Mouse (Mus musculus) CD4-positive, CD25-positive, alpha-beta regulatory T cell, adult 4 months (primary cell): ENCODE measurements around the gene Fbxl19. TPM values are rescaled to one million over a fixed set of nuclear protein-coding genes. Genes with fewer than 3 reads are reported as not detected.
"Not testable (repeated sequence)": the region's sequence is repeated elsewhere in the genome, so short reads cannot be mapped to it uniquely, and the experiment has no call there.

Source experiments
- ATAC-seq: one replicate; pipeline ENCODE4 v1.8.0; 2017
- polyA plus RNA-seq, 2 experiments: library from polyadenylated mRNA; unstranded; fragments of 100-300 nt; shearing (Covaris generic); gene quantifications; one replicate each; pipeline ENCODE4 v1.2.1; 2017

Gene Fbxl19
- polyA plus RNA-seq, 2 experiments from 2014 or later = 0.12 to 0.62 TPM

- peak; percentile 73 for ATAC-seq
These were observed 24.8 kb downstream of the Fbxl19 start for GRCm38 (mm10) chr7:127768997-127769593.

DNA sequence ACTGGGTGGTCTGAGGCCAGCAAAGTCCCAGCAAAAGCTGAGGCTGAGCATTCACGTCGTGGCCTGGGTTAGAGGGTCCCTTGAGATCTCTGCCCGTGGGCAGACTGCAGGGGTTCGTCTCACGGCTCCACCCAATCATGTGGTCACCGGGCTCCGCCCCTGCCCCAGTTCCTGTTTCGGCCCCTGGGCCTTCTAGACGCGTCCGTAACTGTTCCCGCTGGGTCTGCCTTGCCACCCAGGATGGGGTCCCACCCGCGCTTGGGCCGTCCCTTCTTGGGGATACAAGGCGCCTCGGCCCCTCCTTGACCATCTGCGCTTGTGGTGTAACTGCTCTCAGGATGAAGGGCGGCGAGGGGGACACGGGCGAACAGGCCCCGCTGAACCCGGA lies 25.3 kb downstream of the Fbxl19 start, which contains the start of gene Orai3:
Gene Orai3 (plus strand): TSS at position 165 of the 388 bp plus-strand sequence.
- peak; percentile 44 for ATAC-seq

DNA sequence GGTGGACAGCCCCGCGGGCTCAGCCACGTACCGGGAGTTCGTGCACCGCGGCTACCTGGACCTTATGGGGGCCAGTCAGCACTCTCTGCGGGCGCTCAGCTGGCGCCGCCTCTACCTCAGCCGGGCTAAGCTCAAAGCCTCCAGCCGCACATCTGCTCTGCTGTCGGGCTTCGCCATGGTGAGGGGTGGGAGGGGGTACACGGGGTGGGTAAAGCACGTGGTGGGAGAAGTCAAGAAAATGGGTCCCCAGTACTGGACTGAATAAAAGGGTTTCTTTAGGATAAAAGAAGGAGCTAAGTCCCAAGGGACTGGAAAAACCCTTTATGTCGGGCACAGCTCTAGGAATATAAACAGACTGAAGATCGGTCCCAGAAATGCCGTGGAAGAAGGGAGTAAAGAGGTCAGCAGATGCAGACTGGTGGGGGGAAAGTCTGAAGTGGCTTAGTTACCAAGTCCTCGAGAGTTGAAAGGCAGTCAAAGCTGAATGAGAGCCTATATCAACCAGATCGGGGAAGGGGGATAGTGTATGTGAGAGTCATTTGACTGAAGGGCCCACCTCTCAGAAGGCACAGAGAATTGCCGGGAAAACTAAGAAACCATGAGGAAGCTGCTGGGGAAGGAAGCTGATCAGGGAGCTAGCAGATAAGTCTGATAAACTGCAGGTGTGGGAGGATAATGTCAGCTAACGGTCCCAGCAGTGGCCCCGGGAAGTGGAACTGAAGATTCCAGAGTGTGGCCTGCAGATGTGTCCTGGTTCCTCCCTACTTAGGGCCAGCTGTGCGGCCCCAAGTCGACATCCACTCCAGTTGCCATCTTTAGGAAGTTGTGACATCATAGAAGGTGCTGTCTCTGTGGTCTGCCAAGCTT lies 25.9 kb downstream of the Fbxl19 start:
- ATAC-seq = peak; percentile 16

GRCm38 (mm10) chr7:127771262-127771661 lies 26.9 kb downstream of the Fbxl19 start:
- ATAC-seq = no peak

- ATAC-seq = no peak
These were observed 27.7 kb downstream of the Fbxl19 start for GRCm38 (mm10) chr7:127772080-127772479.

DNA sequence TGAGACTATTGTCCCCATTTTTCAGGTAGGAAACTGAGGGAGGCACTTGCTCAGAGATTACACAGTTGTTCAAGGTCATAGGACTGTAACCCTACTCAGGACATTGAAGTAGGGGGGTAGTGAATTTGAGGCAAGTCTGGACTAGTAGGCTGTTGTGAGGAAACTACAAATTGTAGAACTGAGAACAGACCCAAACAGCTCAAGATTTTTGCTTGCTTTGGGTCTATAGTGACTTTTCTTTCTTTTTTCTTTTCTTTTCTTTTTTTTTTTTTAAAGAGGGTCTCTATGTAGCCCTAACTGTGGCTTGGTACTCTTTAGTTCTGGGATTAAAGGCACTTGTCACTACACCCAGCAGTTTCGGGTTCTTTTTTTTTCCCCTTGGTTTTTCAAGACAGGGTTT lies 28.2 kb downstream of the Fbxl19 start:
- no peak for ATAC-seq

GRCm38 (mm10) chr7:127773664-127774384 lies 29.5 kb downstream of the Fbxl19 start:
- no peak for ATAC-seq

DNA sequence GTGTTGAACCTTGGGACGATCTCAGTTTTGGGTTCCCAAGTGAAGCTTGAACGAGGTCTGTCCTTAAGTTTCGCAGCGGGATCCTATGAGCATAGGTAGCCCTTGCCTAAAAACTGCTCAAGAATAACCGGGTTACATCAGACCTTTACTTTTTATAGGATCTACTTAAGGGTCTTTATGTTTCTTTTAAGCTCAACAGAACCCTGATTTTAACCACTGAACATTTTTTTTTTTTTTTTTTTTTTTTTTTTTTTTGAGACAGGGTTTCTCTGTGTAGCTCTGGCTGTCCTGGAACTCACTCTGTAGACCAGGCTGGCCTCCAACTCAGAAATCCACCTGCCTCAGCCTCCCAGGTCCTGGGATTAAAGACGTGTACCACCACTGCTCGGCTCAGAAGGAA lies 31.5 kb downstream of the Fbxl19 start:
- not testable (repeated sequence) for ATAC-seq

DNA sequence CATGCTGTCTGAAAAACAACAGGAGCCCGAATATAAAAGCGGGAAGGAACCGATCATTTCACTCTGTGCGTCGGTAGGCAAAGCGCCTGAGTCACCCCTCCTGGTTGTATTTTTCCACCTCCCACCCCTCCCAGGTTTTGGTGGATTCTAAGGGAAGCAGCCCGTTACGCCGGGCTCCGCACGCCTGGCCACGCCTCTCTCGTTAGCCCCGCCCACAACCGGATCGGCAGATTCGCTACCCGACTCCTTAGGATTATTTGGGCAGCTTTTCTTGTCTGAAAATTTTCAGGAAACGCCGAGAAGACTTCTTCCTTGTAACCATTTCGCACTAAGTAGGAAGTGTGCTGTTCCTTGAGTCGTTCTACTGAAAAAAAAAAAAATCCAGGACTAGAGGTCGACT lies 32.1 kb downstream of the Fbxl19 start, which contains the start of gene Setd1a:
Gene Setd1a (plus strand): TSS at position 245 of the 400 bp plus-strand sequence.
- peak; percentile 55 for ATAC-seq

DNA sequence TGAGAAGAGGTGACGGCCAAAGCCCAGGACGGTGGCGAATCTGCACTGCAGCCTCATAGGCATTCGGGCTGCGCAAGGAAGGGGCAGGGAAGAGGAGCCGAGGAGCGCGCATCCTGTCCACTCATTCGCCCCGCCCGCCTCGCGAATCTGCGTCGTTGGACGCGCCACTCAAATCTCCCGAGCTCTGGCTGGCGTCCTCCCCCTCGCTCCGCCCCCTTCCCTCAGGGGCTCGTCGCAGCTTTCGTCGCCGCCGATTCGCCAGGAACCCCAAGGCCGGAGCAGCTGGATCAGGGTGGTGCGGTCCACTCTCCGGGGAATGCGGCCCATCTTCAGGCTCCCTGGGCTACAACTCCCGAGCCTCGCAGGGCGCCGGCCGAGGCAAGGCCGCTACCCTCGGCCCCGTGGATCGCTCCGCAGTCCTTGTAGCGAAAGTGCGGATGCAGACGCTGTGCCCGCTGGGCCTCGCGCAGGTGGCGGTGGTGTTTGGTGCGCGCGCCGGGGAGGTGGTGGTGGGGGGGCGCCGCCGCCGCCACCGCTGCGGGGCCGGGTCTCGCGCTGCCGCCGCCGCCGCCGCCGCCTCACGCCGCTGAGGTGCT lies 32.6 kb downstream of the Fbxl19 start:
- peak; percentile 94 for ATAC-seq

DNA sequence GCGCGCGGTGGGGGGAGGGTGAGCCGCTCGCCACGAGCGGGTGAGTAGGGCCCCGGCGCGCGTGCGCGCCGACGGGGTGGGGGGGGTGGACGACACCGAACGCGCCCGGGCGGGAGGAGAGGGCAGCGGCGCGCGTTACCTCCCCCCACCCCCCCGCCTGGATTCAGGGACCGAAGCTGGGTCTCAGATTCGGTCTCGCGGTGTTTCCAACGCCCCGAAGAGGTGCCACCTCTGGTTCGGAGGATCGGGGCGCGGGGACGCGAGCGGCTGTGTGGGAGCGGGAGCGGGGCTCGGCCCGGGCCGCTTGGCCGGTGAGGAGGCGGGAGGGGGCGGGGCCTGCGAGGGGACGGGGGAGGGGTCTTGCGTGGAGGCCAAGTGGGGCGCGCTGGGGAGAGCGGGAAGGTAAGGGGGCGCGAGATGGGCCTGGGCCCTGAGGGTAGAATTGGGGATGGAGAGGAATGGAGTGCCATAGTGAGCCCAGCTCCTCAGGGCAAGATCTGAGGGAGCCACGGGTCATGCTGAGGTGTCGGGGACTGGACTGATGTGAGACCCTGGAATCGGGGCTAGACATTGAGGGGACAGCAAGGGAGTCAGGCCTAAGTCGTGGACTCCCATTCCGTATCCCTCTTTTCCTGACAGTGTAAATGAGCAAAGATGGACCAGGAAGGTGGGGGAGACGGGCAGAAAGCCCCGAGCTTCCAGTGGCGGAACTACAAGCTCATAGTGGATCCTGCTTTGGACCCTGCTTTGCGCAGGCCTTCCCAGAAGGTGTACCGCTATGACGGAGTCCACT lies 33.3 kb downstream of the Fbxl19 start:
- no peak for ATAC-seq

DNA sequence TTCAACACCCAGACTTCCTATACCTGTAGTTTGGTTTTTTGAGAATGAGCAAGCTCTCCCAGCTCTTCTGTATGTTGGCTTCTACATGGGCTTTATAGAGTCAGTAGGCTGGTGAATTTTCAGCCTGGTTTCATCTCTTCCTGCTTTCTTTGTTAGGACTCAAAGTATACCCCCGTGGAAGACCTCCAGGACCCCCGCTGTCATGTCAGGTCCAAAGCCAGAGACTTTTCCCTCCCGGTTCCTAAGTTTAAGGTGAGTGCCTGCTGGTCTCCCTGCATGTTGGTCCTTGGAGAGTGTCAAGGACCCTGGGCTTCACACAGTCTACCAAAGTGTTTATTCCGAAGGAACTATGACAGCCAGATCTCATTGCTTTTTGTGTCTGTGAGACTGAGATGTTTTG lies 34.0 kb downstream of the Fbxl19 start:
- ATAC-seq = no peak

DNA sequence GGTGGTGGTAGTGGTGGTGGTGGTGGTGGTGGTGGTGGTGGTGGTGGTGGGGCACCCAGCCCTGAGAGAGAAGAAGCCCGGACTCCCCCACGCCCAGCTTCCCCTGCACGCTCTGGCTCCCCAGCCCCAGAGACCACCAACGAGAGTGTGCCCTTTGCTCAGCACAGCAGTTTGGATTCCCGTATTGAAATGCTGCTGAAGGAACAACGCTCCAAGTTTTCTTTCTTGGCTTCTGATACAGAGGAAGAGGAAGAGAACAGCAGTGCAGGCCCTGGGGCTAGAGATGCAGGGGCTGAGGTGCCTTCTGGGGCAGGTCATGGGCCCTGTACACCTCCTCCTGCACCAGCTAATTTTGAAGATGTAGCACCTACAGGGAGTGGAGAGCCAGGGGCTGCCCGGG lies 41.0 kb downstream of the Fbxl19 start, which contains the start of gene Gm49388:
Gene Gm49388 (plus strand): TSS at position 301 of the 400 bp plus-strand sequence.
- ATAC-seq = no peak

- no peak for ATAC-seq
These were observed 52.9 kb downstream of the Fbxl19 start for GRCm38 (mm10) chr7:127797076-127797845.

GRCm38 (mm10) chr7:127798591-127798990 lies 54.2 kb downstream of the Fbxl19 start:
- ATAC-seq = no peak

- ATAC-seq = no peak
These were observed 54.9 kb downstream of the Fbxl19 start for GRCm38 (mm10) chr7:127799211-127799610.

- no peak for ATAC-seq
These were observed 55.4 kb downstream of the Fbxl19 start for GRCm38 (mm10) chr7:127799738-127800137.

DNA sequence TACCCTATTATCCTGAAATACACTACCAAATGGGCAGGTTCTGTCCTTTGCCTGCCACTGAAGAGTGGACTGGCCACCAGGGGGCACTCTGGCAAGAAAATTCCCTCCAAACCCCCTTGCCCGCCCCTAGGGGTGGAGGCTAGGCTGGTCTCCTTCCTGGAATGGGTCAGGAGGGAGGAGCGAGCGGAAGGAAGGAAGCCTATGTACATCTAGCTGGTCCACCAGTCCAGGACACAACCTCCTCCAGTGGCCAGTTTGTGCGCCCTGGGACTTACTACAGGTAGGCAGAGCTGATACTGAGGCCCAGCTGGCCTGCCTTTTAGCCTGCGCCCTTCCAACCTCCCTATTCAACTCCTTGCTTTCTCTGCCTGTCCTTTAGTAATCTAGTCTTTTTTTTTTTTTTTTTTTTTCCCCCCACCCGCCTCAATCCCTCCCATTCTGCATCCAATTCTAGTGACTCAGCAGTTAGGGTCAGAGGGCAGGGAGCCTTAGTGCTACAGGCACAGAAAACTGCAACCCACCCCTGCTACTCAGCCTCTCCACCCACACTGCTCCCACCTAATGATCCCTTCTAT lies 56.2 kb downstream of the Fbxl19 start, which contains the start of gene Hsd3b7:
Gene Hsd3b7 (plus strand): TSS at position 170 of the 575 bp plus-strand sequence.
- ATAC-seq = peak; percentile 77

DNA sequence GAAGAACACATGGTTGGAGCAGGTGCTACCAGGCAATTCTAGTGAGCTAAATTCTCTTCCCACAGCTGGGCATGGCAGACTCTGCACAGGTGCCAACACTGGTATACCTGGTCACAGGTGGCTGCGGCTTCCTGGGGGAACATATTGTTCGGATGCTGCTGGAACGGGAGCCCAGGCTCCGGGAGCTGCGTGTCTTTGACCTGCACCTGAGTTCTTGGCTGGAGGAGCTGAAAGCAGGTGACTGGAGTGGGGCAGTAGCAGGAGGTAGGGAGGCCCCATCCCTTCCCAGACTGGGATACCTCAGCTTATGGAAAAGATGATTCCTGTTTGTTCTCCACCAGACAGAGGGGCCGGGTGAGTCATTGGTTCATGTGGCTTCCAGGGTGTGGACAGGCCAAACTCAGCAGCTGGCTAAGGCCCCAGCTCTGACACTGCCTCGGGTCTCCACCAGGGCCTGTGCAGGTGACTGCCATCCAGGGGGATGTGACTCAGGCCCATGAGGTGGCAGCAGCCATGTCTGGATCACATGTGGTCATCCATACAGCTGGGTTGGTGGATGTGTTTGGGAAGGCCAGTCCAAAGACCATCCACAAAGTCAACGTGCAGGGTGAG lies 56.8 kb downstream of the Fbxl19 start:
- no peak for ATAC-seq

DNA sequence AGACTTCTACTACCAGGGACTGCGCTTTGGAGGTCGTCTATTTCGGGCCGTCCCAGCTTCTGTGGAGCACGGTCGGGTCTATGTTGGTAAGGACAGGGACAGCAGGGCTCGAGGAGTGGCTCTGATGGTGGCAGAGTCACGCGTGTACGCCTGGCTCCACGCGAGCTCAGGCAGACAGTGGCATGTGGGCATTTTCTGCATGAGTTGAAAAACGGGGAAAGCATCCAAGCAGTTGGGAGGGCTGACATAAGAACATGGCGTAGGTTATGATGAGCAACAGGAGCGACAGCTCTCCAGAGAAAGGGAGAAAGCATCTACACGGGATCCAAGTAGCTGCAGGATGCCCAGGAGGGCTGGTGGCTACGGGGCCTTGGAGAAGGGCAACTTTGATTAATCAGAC lies 58.0 kb downstream of the Fbxl19 start:
- no peak for ATAC-seq
